Mouse (Mus musculus): ENCODE measurements around the gene Madcam1.

- no peak for TF ChIP-seq CTCF (conservative IDR thresholded peaks at IDR 0.05 in 1 of 2, IDR thresholded peaks at IDR 0.05 in 1 of 2; ENCODE audit: low read depth in 2 of 2, low read length in 2 of 2)
- TF ChIP-seq SMC3 (IDR thresholded peaks at IDR 0.05; ENCODE audit: low read depth, low read length): no peak
- no peak for TF ChIP-seq JUND (conservative IDR thresholded peaks at IDR 0.05; ENCODE audit: low read depth, low read length)
- no peak for TF ChIP-seq MAX (IDR thresholded peaks at IDR 0.05; ENCODE audit: low read length)
- TF ChIP-seq GABPA (IDR thresholded peaks at IDR 0.05; ENCODE audit: insufficient replicate concordance, low read depth, low read length): no peak
Observed at GRCm38 (mm10) chr10:79626156-79626555, 38.2 kb upstream of the Madcam1 start.
